ENCODE assay signal across 10 mouse cellular contexts in genomic region chr8:94800278-94800968, GRCm38 (mm10). TPM values are rescaled to one million over a fixed set of nuclear protein-coding genes. Genes with fewer than 3 reads are reported as not detected.
DNase-seq lines count a peak whose midpoint lies in the region; ATAC-seq lines count a peak whose summit lies in the region.
"Had no signal": no experiment of that assay in that cellular context is flagged by ENCODE, and none has a peak within 500 bp of the region (broad histone marks: within the 10 kb centered on the region; RNA-seq: fewer than 3 reads in every experiment).

No protein-coding gene starts in this region.

- ATAC-seq in intestine, embryonic 14.5 days (replicated peaks; ENCODE audit: low FRiP score, low TSS enrichment, low read depth): no peak
- ATAC-seq in intestine, embryonic 15.5 days: no peak
- ATAC-seq in midbrain, embryonic 15.5 days (replicated peaks): no peak

- no peaks in the 10 kb centered on the region for H3K27me3 ChIP-seq in intestine, embryonic 14.5 days (replicated peaks; ENCODE audit: control insufficient read depth, insufficient read depth, low read length)
- no peaks in the 10 kb centered on the region for H3K27me3 ChIP-seq in intestine, embryonic 15.5 days (replicated peaks)
- peaks cover 41% of the 10 kb centered on the region for H3K27me3 ChIP-seq in erythroblast, embryonic 14.5 days (ENCODE audit: control insufficient read depth)
- H3K27me3 ChIP-seq in midbrain, embryonic 15.5 days (replicated peaks): no peaks in the 10 kb centered on the region
- H3K27me3 ChIP-seq: limb, embryonic 15.5 days had no signal

- H3K27ac ChIP-seq in intestine, embryonic 14.5 days (ENCODE audit: low read depth): no peak overlapping the region
- no peak overlapping the region for H3K27ac ChIP-seq in intestine, embryonic 15.5 days
- no peak overlapping the region for H3K27ac ChIP-seq in midbrain, embryonic 15.5 days
- H3K27ac ChIP-seq: limb, embryonic 15.5 days had no signal

- no peak overlapping the region for H3K4me3 ChIP-seq in intestine, embryonic 14.5 days (ENCODE audit: low read depth, low read length)
- no peak overlapping the region for H3K4me3 ChIP-seq in intestine, embryonic 15.5 days (replicated peaks)
- H3K4me3 ChIP-seq in erythroblast, embryonic 14.5 days (replicated peaks): peak overlapping the region; percentile 59
- no peak overlapping the region for H3K4me3 ChIP-seq in midbrain, embryonic 15.5 days
- H3K4me3 ChIP-seq: limb, embryonic 15.5 days had no signal

- no peak overlapping the region for H3K9ac ChIP-seq in intestine, embryonic 14.5 days (ENCODE audit: low read length)
- H3K9ac ChIP-seq in intestine, embryonic 15.5 days: no peak overlapping the region
- no peak overlapping the region for H3K9ac ChIP-seq in midbrain, embryonic 15.5 days
- H3K9ac ChIP-seq: limb, embryonic 15.5 days had no signal

- H3K4me1 ChIP-seq in intestine, embryonic 14.5 days (replicated peaks; ENCODE audit: control insufficient read depth, insufficient read depth, low read length): no peaks in the 10 kb centered on the region
- 0 out of 2 replicates have a peak, but pooled peaks cover 2% of the 10 kb centered on the region for H3K4me1 ChIP-seq in intestine, embryonic 15.5 days (replicated peaks)
- H3K4me1 ChIP-seq in erythroblast, embryonic 14.5 days (ENCODE audit: control insufficient read depth): peaks cover 39% of the 10 kb centered on the region
- H3K4me1 ChIP-seq in midbrain, embryonic 15.5 days: no peaks in the 10 kb centered on the region

- H3K4me2 ChIP-seq in intestine, embryonic 14.5 days (ENCODE audit: low read length): no peak overlapping the region
- H3K4me2 ChIP-seq in intestine, embryonic 15.5 days (replicated peaks): no peak overlapping the region
- no peak overlapping the region for H3K4me2 ChIP-seq in midbrain, embryonic 15.5 days
- H3K4me2 ChIP-seq: limb, embryonic 15.5 days had no signal

- WGBS in intestine, embryonic 14.5 days: 63% methylated on average over 7 of the region's 7 CpGs
- WGBS in intestine, embryonic 15.5 days: 61% methylated on average over 7 of the region's 7 CpGs
- 68% methylated on average over 7 of the region's 7 CpGs for WGBS in midbrain, embryonic 15.5 days

- no peaks in the 10 kb centered on the region for H3K9me3 ChIP-seq in intestine, embryonic 14.5 days (ENCODE audit: control insufficient read depth, low read length)
- H3K9me3 ChIP-seq in intestine, embryonic 15.5 days: no peaks in the 10 kb centered on the region
- H3K9me3 ChIP-seq in erythroblast, embryonic 14.5 days (ENCODE audit: control insufficient read depth, low read length): no peaks in the 10 kb centered on the region
- H3K9me3 ChIP-seq in midbrain, embryonic 15.5 days: no peaks in the 10 kb centered on the region
- H3K9me3 ChIP-seq: limb, embryonic 15.5 days had no signal

- no peaks in the 10 kb centered on the region for H3K36me3 ChIP-seq in intestine, embryonic 14.5 days (ENCODE audit: control insufficient read depth, insufficient read depth, low read length)
- no peaks in the 10 kb centered on the region for H3K36me3 ChIP-seq in intestine, embryonic 15.5 days
- H3K36me3 ChIP-seq in erythroblast, embryonic 14.5 days (ENCODE audit: control insufficient read depth): no peaks in the 10 kb centered on the region
- no peaks in the 10 kb centered on the region for H3K36me3 ChIP-seq in midbrain, embryonic 15.5 days (replicated peaks)
- H3K36me3 ChIP-seq: limb, embryonic 15.5 days had no signal

- peak; percentile 76 for DNase-seq in intestine, embryonic 14.5 days (ENCODE audit: low spot score)
- DNase-seq in testis, postnatal 10 days (ENCODE audit: low spot score): peak; percentile 59
- no peak for DNase-seq in testis, postnatal 14 days (ENCODE audit: low spot score)
- DNase-seq in right cerebral cortex, postnatal 10 days (ENCODE audit: low spot score in 2 of 2): peak; percentile 72 to 78
- no peak for DNase-seq in urinary bladder, postnatal 36 days (ENCODE audit: low spot score in 2 of 2)
- DNase-seq: thymus, postnatal 25 days had no signal

RNA-seq across cellular contexts. Expression of gene Ccl17, which starts 9.8 kb away (rescaled TPM):
- polyA plus RNA-seq in intestine, embryonic 14.5 days (2014; fragmentation: Nextera tagmentation; extraction: Ambion mirVana): not detected in 2 replicates
- polyA plus RNA-seq in intestine, embryonic 15.5 days (2015; fragmentation: Nextera tagmentation; extraction: Ambion mirVana): not detected in 2 replicates
- not detected in 2 replicates for polyA plus RNA-seq in erythroblast, embryonic 14.5 days (2012)
- 0.50 and 0.74 TPM in 2 replicates for polyA plus RNA-seq in midbrain, embryonic 15.5 days (2015; fragmentation: Nextera tagmentation; extraction: Ambion mirVana)
- polyA plus RNA-seq: limb, embryonic 15.5 days had no signal

RNA-seq across cellular contexts. Expression of gene Cx3cl1, which starts 28.6 kb away (rescaled TPM):
- 7.2 and 10.8 TPM in 2 replicates for polyA plus RNA-seq in intestine, embryonic 14.5 days (2014; fragmentation: Nextera tagmentation; extraction: Ambion mirVana)
- 23.0 and 24.3 TPM in 2 replicates for polyA plus RNA-seq in intestine, embryonic 15.5 days (2015; fragmentation: Nextera tagmentation; extraction: Ambion mirVana)
- polyA plus RNA-seq in erythroblast, embryonic 14.5 days (2012): 0.01 TPM in 1 of 2 replicates, not detected in the other
- polyA plus RNA-seq in midbrain, embryonic 15.5 days (2015; fragmentation: Nextera tagmentation; extraction: Ambion mirVana): 34.2 and 41.3 TPM in 2 replicates

RNA-seq across cellular contexts. Expression of gene Coq9, which starts 37.7 kb away (rescaled TPM):
- polyA plus RNA-seq in intestine, embryonic 14.5 days (2014; fragmentation: Nextera tagmentation; extraction: Ambion mirVana): 81.6 and 83.4 TPM in 2 replicates
- 97.5 and 110 TPM in 2 replicates for polyA plus RNA-seq in intestine, embryonic 15.5 days (2015; fragmentation: Nextera tagmentation; extraction: Ambion mirVana)
- polyA plus RNA-seq in erythroblast, embryonic 14.5 days (2012): 6.4 and 9.5 TPM in 2 replicates
- polyA plus RNA-seq in midbrain, embryonic 15.5 days (2015; fragmentation: Nextera tagmentation; extraction: Ambion mirVana): 56.8 and 58.3 TPM in 2 replicates

RNA-seq across cellular contexts. Expression of gene Ciapin1, which starts 37.7 kb away (rescaled TPM):
- 94.9 and 102 TPM in 2 replicates for polyA plus RNA-seq in intestine, embryonic 14.5 days (2014; fragmentation: Nextera tagmentation; extraction: Ambion mirVana)
- 89.8 and 94.6 TPM in 2 replicates for polyA plus RNA-seq in intestine, embryonic 15.5 days (2015; fragmentation: Nextera tagmentation; extraction: Ambion mirVana)
- polyA plus RNA-seq in erythroblast, embryonic 14.5 days (2012): 37.6 and 98.2 TPM in 2 replicates
- polyA plus RNA-seq in midbrain, embryonic 15.5 days (2015; fragmentation: Nextera tagmentation; extraction: Ambion mirVana): 211 and 217 TPM in 2 replicates

RNA-seq across cellular contexts. Expression of gene Ccl22, which starts 55.0 kb away (rescaled TPM):
- polyA plus RNA-seq in intestine, embryonic 14.5 days (2014; fragmentation: Nextera tagmentation; extraction: Ambion mirVana): not detected in 2 replicates
- polyA plus RNA-seq in intestine, embryonic 15.5 days (2015; fragmentation: Nextera tagmentation; extraction: Ambion mirVana): not detected in 2 replicates
- polyA plus RNA-seq in erythroblast, embryonic 14.5 days (2012): 0.09 and 0.23 TPM in 2 replicates
- 0.14 TPM in 1 of 2 replicates, not detected in the other for polyA plus RNA-seq in midbrain, embryonic 15.5 days (2015; fragmentation: Nextera tagmentation; extraction: Ambion mirVana)
- polyA plus RNA-seq: limb, embryonic 15.5 days had no signal

Comparison
In these comparisons a context has a peak if more than half of its experiments do, and no peak if none do; other contexts are left out.
1. DNase-seq: peak in intestine, embryonic 14.5 days (single experiment), testis, postnatal 10 days (single experiment) and right cerebral cortex, postnatal 10 days (2 of 2); none in testis, postnatal 14 days (single experiment) and urinary bladder, postnatal 36 days (0 of 2).